Mouse (Mus musculus) adrenal gland, adult 8-10 months (tissue): ENCODE measurements at regions not wholly inside any gene's neighbourhood (a gene's known extent, or its start where the extent isn't known, plus 50 kb on each side); places are given as distances from the start of the nearest gene placed in this dataset.
A peak's percentile ranks its signal among the peaks of the same experiment; 100 is the strongest.

Experiments used
- DNase-seq: peaks from one replicate; pipeline ENCODE4 v3.0.0; 2022

DNA sequence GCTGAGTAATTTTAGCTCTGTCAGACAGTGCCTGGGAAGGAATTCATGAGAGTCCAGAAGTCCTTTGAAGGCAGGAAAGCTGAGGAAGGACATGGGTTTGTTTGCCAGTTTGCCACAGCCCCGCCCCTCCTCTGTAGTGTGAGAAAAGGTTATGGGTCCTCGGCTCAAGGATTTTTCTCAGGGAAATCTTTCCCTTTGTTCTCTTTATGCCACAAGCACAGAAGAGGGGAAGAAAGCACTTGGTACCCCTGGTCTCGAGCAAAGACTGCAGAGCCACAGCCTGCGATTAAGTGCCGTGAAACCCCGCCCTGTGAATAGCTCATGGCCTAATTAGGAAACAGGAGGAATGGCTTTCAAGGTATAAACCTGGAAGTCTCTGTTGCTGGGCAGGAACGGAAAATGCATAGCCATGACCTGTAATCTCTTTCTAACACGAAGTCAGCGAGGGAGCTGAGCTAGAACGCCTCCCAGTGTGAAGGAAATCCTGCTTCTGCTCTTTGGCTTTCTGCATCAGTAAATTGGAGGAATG lies 166.1 kb upstream of the Tars start:
- DNase-seq = peak; percentile 55

DNA sequence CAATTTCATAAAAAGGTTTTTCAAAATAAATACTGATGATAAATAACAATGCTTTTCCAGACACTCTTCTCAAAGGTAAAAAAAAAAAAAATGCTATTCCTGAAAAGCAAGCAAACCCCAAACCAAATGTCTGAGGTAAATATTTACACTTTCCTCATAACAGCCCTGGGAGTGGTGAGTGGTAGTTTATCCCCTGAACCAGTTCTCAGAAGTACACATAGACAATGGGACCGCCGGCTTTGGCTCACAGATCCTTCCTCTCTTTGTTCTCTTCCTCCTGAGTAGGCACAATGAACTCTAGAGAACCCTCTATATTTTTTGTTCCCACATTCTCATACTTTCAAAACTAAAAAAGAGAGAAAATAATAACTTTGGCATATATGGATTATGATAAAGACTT lies 153.1 kb upstream of the Tars start:
- DNase-seq = no peak

DNA sequence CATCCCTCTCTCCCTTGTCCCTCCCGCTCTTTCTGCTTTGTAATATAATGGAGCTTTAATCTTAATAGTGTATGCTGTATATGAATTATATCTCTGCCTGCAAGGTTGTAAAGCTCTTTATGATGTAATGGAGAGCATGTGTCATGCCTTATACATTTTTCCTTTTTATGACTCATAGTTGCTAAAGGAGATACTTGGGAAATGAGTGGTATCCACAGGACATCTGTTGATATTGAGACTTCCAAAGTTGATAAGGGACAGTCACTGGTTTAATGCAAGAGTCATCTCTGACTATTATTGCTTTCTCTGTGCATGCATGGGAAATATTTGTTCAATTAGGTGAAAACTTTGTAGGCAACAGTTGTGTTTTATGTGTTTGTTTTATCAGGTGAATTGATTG lies 152.6 kb upstream of the Tars start:
- DNase-seq = no peak

DNA sequence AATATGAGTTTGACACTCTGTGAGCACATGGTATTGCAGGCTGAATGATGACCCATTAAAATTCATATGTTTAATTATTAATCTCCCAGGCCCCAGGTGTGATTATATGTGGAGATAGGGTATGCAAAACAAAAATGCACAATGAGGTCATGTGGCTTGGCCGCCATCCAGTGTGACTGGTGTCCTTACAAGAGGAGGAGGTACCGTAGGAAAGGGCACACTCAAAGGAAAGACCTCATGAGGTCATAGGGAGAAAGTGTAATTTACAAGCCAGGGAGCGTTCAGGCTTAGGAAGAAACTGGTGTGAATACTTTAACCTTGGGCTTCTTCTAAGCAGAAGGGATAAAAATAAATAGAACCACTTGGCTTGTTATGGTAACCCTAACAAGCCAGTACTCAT lies 140.0 kb upstream of the Tars start:
- DNase-seq = no peak

DNA sequence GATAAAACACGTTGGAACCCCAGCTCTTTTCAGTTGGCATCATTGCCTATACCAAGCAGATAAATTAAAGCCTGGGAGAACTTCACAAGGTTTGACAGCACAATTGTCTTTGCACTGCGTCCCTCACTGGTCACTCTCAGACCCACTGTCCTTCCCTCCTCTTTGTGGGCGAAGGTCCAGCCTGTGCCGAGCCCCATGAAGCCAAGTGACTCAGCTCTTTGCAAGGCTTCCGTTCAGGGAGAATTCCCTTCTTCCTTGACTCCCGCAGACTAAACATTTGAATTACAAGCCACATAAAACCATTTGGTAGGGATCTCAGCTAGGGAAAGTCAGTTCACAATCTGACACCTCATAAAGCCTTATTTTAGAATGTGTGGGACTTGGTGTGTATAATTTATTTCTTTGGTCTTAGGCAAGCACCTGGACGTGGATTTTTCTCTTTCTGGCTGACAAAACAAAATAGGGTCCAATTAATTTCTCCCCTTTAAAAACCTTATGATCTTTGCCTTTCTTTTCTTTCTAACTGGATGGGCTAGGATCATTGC lies 136.7 kb upstream of the Tars start:
- no peak for DNase-seq

DNA sequence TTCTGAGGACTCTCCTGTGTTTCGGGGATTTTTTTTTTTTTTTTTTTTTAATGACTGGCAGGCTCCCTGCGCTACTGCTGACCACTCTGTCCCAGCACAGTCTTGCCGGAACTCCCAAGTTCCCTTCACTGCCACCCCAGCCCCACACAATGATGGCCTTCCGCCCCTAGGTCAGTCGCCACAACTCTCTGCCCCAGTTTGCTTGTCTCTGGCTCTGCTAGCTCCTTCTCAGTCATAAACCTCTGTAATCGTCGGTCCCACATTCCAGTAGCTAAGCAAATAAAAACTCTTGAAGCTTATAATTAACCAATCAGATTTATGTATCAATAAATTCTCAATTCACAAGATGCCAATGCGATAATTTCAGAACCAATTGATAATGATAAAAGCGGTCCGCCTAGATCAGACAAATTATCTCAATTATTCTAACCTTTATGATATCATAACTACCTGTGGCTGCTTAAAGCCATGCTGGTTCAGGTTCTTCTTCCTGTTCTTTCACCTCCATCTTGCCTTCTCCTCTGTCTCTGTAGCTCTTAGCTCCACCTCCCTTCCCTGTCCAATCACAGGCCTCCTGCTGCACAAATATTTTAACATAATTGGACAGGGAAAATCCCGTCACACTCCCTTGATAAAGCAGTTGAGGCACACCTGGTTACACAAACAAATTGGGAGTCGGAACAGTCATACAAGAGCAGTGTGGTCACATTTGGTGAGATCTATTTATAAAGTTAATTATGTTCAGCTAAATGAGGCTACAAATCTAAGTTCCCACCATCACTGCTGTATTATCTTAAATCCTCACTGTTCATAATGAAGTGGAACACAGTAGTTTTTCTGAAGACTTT lies 135.2 kb upstream of the Tars start:
- DNase-seq = no peak

DNA sequence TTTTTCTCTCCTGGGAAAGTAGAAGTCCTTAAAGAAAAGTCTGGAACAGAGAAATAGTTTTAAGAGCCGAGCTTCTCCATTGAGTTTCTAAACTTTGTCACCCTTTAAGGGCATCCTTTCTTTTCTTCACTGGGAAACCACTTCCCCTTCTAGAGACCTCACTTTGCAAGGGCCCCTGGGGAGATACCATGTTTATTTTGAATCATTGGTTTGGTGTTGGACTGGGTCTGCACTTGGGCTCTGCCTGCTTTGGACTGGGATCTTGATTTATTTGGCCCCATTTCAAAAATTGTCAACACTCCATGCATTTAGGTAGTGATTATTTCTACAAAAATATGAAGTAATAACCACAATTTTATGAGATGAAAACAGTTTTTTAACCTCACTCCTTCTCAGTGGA lies 134.2 kb upstream of the Tars start:
- no peak for DNase-seq

DNA sequence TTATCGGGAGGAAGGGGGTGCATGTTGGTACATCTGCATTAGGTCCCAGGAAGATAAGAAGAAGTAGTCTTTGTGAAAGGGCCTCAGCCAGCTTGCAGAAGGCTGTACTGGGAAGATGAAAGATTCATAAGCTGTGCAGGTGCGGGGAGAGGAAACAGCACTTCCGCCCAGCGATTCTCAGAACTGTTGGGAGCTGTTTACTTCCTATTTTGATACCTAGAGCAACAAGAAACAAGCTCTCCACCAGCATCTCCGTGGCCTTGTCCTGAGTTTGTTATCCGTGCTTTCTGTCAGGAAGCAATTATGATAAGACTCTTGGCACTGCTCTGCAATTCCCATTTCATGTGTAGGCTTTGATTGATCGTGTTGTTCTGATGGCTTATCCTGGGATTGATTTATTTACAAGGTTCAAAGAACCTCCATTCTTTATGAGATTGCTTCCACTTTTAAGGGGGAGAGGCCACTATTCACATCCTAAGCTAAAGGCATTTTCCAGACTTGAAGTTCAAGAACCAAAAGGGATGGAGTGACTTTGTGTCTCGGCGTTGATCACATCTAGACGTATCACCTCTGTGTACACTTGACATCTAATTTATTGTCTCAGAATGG lies 133.6 kb upstream of the Tars start:
- DNase-seq = peak; percentile 53

DNA sequence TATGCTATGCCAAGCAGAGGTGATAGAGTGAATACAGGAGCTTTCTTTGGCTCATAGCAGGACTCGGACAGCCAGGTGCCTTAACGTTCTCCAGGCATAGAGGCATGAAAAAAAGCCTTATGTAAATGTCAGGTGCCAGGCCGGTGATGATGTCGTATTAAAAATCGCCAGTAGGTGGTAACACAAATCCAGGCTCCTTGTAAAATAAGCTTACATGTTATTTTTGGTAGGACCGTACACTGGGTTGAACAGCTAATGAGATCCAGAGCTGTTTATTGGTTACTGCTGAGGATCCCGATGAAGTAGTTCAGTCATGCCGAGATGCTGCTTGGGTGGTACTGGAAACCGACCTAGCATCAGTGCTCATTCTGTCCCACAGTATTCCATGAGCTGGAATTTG lies 133.1 kb upstream of the Tars start:
- DNase-seq = no peak

DNA sequence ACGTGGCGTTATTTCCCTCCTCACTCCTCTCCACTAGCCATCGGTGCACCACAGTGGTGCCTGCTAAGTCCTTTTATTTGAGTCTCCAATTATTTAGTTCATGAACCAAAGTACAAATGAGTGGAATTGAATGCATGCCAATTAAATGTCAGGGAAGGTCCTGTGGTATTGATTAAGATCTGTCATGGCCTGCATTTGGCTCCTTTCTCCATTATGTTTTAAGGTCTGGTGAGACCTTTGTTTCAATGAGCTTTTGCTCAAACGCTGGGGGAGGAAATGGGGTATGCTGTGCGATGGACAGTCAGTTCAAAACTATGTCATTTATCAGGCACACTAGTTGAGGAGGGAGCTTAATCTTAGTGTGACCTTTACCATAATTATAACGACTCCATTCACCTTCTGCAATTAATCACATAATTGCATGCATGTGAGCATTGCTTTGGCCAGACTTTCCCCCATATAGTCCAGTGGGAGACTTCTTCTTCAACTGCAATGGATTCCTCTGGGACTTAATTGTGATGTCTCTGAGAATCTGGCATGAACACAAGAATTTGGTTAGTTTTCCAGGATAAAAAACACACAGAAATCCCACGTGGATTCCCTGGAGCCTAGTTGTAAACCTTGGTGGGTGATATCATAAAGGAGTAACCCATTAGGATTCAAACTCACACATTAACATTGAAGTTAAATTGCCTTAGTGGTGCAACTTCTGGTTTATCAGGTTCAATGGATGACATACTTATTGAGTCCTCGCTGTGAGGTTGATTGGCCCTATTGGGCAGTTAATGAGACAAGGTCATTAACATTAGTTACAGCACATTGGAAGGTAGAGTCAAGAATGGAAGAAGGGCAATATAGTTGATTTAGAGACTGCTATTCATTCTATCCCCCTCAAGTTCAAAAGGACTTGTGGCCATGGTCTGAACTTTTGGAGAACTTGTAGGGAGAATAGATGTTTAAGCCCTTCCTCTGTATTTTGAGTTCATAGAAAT lies 130.7 kb upstream of the Tars start:
- DNase-seq = no peak

DNA sequence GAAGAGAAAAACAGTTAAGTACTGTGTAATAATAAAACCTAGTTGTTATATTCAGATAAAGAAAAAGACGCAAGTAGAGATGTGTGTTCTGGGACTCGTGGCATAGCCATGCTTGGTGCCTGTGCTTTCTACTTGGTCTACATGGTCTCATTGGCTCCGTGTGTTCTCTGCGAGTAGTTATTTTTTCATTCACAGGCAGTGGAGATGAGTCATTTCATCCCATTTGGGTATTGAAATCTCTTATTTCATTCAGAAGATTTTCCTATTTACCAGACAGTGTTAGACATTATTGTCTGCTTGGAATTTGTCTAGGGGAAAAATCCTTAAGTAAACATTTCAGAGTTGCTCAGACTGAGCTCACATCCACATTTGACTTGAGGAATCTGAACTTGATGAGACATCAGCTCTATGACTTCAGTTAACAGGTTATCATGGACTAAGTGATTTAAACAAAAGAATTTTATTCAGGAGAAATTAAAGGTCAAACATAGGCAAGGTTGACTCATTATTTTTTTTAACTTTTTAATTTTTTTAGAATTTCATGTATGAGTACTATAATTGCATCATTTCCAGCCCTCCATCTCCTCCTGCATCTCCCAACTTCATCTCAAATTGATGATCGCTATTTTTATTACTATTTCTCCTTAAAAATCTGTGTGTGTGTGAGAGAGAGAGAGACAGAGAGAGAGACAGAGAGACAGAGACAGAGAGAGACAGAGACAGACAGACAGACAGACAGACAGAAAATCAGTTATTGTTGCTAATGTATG lies 125.1 kb upstream of the Tars start:
- DNase-seq = no peak

DNA sequence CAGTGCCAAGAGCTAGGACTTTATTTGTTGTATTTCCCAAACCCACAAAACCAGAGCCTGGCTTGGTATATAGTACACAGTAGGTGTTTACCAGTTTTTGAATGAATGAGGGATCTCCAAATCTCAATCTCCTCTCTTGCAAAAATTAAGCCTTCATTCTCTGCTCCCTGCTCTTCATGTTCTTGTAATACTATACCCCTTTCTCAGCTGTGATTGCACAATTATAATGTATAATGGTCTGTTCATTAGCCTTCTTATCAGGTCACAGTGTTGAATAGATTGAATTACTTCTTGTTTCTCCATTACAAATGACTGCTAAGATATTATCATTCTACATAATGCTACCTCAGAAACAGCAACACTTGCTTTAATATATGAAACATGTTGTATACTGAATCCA lies 119.1 kb upstream of the Tars start:
- no peak for DNase-seq

DNA sequence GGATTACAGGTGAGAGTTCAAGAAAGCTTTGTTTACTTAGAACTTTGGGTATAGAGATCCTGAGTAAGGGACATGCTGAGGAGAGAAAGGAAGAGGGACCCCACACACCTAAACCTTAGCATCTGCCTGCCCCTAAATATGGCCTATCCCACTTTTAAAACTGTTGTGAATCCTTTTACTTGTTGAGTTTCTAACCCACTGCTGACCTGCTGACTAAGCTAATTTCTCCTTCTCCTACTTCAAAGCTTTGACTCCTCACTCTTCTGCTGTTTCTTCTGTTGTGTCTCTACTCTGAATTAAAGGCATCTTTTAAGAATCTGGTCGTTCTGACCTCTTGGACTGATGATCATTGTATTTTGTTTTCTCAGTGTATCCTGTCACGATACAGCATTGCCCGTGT lies 118.4 kb upstream of the Tars start:
- DNase-seq = no peak

DNA sequence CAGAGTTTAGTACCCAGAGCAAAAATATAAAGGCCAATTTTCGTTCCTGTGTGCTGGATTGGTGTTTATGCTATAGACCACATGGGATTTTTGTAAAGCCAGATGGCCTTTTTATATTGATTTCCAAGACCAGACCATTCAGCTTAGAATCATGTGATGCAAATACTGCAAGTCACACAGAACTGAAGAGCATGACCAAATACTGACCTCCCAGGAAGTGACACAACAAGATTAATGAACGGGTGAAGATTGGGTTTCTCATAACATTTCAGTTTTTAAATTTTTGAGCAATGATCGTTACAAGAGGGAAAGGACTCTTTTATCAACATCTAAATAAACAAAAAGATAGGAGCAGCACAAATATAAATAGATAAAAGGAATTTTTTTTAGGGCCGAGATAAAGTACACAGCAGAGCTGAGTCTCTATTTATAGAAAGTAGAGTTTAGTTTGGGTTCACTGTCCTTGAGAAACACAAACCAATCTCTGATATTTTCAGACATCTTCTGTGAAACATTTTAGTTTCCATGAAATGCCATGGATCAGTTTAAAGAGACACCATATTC lies 105.7 kb upstream of the Tars start:
- no peak for DNase-seq

DNA sequence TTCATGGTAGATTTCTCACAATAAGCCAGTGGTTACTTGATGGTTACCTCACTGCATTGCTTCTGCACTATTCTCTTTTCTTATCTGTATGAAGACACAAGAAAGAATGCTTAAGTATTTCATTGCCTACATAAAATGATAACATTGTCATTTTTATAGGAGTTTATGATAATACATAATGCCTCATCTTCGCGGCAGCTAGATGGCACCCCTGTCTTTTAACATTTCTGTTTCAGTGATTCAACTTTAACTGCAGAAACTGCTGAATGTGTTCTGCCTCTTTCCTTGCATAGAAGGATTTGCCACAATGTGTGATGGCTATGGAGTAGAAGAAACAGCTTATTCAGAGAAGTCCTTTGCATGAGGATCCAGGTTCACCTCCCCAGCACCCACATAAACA lies 97.0 kb upstream of the Tars start:
- no peak for DNase-seq

DNA sequence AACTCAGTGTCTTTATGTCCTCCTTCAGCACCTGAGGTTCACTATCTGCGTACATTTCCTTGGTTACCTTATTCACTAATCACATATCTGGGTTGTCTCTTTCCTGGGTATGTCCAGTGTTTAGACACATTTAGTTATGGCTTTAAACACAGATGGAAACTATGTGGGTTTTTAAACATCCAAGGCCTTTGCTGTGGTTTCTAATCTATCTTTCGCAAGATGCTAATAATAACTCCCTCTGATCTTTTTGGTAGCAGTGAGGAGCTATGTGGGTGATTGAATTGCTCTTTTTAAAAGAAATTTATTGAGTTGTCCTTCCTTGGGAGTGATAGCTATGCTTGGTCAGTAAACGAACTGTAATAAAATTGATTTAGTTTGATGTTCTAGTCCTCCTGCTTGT lies 89.7 kb upstream of the Tars start:
- no peak for DNase-seq

DNA sequence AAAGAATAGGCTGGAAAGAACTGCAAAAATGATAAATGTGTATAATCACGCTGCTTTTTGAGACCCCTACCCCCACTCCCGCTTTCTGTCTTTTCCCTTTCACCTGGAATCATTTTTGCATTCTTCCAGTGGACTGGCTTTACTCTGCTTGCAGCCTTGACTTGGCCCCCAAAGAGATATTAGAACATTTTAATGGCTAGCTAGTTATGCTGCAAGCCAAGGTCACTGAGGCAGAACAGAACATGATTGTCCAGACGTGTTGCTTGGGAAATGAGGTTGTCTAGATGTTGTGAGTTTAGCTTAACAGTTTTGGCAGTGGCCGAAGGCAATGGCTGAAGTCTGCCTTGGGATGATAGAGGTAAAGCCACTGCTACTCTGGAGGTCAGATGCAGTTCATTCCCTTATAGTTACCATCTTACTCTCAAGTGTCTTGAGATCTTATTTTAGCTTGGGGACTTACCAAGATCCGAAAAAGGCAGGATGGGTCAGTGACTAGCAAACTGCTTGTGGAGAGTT lies 87.9 kb upstream of the Tars start:
- no peak for DNase-seq

DNA sequence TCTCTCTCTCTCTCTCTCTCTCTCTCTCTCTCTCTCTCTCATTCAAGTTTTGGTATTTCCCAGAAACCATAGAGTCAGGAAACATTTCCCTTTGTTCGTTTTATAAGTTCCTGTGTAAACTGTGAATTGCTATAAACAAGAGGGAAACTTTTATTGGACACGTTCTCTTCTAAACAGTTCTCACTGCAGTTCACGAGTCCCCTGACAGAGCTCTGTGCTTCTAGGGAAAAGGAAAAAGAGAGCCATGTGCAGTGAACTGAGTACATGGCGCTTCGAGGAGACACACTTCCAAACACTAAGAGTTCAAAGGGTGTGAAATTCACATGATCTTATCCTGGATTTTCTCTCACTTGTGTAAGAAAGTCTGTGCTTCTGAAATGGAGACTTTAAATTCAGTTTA lies 84.5 kb upstream of the Tars start:
- DNase-seq = no peak

DNA sequence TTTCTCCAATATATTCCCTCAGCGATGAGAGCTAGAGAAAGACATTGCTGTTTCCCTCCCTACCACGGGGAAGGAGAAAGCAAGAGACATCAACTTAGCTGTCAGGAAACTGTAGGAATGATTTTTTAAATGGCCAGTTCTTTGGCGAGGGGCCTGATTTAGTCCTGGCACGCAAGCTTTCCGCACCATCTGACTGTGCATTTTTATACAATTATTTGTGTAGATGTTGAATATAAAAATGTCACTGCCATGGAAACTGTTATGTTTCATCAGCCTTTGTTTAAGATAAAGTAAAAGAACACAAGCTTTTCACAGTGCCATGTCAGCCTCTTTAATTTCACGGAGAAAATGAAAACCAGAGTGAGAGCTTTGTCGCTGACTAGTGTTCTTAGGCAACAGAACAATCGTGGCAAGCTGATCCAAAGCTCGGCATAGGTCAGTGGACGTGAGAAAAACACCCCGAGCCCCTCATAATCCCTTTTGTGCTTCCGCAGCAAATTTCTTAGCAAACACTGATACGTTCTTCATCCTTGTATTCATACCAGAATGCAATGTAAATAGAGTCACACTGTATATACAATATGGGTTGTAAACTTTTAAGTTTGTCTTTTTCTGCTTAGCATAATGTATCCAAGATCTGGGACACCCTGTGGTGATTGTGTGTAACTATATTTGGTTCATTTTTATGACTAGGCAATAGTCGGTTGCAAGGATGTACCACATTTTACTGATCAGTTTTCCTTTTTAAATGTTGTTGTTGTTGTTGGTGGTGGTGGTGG lies 79.9 kb upstream of the Tars start:
- no peak for DNase-seq

DNA sequence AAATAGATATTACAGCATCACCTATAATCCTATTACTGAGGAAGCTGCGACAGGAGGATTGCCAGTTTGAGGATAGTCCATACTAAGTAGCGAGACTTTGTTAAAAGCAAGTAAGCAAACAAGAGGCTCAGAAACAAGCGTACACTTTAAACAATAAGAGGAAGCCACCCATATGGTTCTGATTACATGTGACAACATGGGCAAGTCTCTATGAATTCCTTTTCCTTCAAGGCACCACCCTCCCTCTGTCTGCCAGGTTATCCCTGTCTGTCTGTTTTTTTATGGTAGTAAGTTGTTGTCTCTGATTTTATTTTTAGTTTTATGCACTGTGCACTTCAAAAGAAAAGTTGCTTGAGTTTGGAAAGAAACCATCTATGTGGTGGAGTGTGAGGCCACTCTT lies 76.8 kb upstream of the Tars start:
- DNase-seq = no peak

DNA sequence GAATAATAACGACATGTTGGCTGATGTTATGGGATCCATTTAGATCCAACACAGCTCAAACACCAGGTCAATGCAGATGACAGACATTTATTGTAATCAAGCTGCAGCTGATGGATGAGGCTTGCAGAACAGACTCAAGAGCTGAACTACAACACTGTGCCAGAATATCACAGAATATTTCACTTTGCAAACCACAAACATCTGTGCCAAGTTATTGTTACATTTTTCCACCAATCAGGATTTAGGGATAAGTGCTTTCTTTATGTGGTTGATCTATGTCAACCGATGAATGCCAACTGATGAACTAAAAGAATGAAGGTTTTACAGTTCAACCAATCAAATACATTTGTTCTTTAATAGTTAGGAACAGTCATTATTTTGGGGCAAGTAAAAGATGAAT lies 63.9 kb upstream of the Tars start:
- no peak for DNase-seq
